Mouse (Mus musculus): ENCODE data around the gene Aldh16a1.

Gene Aldh16a1

DNA sequence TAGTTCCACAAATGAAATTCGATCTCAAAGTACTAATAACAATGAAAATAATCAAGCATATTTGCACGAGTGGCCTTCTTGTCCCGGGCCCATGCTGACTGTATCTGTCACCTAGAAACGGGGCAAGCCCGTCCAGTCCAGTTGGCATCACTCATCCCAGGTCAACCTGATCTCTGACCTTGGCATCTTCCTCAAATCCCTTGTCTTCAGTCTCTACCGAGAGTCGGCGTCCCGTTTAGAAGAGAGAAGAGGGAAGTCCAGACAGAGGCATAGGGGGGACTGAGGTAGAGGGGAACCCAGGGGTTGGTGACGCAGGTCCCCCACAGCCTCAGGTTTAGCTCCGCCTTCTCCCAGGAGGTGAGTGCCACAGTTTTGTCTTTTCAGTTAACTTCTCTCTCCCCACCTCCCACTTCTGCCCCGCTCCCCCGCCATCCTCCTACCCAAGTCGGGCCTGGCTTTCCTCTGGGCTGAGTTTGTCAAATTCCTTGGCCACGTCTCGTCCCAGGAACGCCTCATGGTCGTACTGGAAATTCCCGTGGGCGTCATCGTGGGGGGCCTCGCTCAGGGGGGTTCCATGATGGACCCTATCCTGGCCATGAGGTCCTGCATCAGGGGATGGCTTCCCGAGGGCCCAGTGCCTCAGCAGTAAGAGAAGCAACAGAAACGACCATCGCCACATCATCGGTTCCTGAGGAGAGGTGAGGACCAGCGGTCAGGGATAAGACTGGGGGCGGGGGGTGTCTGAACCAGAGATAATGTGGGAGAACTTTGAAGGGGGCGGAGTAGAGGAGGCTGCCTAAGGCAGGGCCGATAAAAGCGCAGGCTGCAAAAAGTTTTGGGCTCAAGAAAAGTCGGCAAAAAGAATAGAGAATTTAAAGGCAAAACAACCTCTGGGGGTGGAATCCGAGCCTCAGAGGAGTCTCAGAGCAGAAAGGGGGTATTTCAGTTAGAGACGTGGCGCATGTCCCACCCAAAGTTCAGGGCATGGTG, 63.1 kb downstream of the Aldh16a1 start:
- peak; percentile 60 to 74 for DNase-seq (ENCODE audit: low spot score in 2 of 2)

All from urinary bladder, postnatal 4 days (tissue).